Mouse (Mus musculus) kidney, postnatal 14 days (tissue): ENCODE measurements around the gene Olfr1191-ps1.
"Not testable (repeated sequence)": the region's sequence is repeated elsewhere in the genome, so short reads cannot be mapped to it uniquely, and the experiment has no call there.

Experiments used
- DNase-seq: peaks from one replicate; pipeline ENCODE4 v3.0.0; 2022; ENCODE audit warnings: mixed read lengths

The Olfr1191-ps1 gene

DNA sequence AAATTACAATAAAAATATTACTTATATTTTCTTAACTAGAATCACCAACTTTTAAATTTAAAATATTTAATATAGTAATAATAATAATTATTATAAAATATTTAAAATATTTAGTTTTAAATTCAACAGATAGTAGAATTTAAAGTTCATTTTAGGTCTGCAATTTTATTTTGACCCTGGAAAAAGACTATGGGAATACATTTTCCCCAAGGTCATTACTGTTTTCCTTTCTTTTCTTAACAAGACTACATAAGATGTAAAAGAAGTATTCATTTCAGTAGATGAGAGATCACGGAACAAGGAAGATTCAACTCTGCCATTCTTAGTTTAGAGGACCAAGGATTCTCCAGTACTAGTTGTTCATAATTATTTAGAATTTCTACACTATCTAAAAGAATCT is at the start of gene Olfr1191-ps1:
Gene Olfr1191-ps1 (plus strand): TSS at position 301 of the 400 bp plus-strand sequence.
- DNase-seq, result not testable (repeated sequence)

DNA sequence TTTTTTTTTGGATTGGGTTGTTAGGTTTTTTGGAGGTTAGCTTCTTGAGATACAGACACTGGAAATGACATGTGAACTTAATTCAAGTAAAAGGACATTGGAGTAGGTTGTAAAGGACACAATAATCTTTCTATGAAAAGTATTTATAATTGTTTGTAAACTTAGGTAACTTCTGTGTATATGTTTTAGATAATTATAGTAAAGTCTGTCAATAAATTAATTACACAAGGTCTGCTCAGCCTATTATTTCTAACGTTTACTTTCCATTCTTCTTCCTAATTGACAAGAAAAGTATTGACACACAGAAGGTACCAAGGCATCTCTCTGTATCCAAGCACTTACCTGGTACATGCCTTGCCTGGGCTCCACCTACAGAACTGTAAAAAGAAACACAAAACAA is 7.9 kb downstream of the Olfr1191-ps1 start, which contains the start of gene Olfr1192-ps1:
Gene Olfr1192-ps1 (plus strand): TSS at position 301 of the 400 bp plus-strand sequence.
- no peak for DNase-seq

GRCm38 (mm10) chr2:88675328-88675727 is 35.0 kb downstream of the Olfr1191-ps1 start, which contains the start of gene Olfr1193:
Olfr1193 (plus strand) TSS chr2:88675628.
- DNase-seq, result not testable (repeated sequence)

DNA sequence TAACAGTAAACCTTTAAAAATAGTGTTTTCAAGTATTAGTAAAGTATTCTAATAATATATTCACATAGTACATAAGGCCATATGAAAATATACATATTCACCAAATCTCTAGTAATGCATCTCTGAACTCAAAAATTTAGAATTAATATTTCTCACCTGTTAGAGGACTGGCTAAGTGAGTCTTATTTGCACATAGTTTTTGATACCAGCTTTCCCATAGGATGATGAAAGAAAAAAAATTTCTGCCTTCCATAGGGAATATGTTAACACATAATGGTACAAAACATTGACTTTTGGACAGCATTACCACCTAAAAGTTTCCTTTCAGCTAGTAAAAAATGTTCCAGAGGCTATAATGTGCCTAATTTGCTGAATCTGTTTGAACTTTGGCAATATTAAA is 48.7 kb downstream of the Olfr1191-ps1 start, which contains the start of gene Olfr1195:
Gene Olfr1195 (minus strand): TSS at position 101 of the 400 bp plus-strand sequence.
- no peak for DNase-seq
